Mouse (Mus musculus) kidney, embryonic 15.5 days (tissue): ENCODE data around the gene Scn1a. TPM values are rescaled to one million over a fixed set of nuclear protein-coding genes. Genes with fewer than 3 reads are reported as not detected.
A peak's percentile ranks its signal among the peaks of the same experiment; 100 is the strongest.

ENCODE experiments used
- ATAC-seq: fragments of 200-750 bp; cut with Nextera tagmentation; replicated peaks from 2 replicates; pipeline ENCODE4 v1.8.0; 2017; ENCODE audit warnings: moderate TSS enrichment; ENCODE audit not compliant: low FRiP score
- H3K27ac ChIP-seq: fragments of 300-500 bp; sonication (generic); 2 replicates; pipeline ENCODE4 v1.5.1; 2015; ENCODE audit warnings: mild to moderate bottlenecking, inconsistent platforms
- H3K27me3 ChIP-seq: fragments of 300-500 bp; sonication (generic); 2 replicates; pipeline ENCODE4 v1.6.1; 2015; ENCODE audit warnings: inconsistent platforms
- H3K36me3 ChIP-seq: fragments of 300-500 bp; sonication (generic); 2 replicates; pipeline ENCODE4 v1.6.1; 2015; ENCODE audit warnings: inconsistent platforms
- H3K4me1 ChIP-seq: fragments of 300-500 bp; sonication (generic); 2 replicates; pipeline ENCODE4 v1.6.1; 2015; ENCODE audit warnings: inconsistent platforms
- H3K4me2 ChIP-seq: fragments of 300-500 bp; sonication (generic); 2 replicates; pipeline ENCODE4 v1.6.1; 2015; ENCODE audit warnings: moderate library complexity, mild to moderate bottlenecking, inconsistent platforms
- H3K4me3 ChIP-seq: fragments of 300-500 bp; sonication (generic); replicated peaks from 2 replicates; pipeline ENCODE4 v1.5.1; 2015; ENCODE audit warnings: mild to moderate bottlenecking, inconsistent platforms
- H3K9ac ChIP-seq: fragments of 300-500 bp; sonication (generic); 2 replicates; pipeline ENCODE4 v1.6.1; 2015; ENCODE audit warnings: mild to moderate bottlenecking, inconsistent platforms
- H3K9me3 ChIP-seq: fragments of 300-500 bp; sonication (generic); replicated peaks from 2 replicates; pipeline ENCODE4 v1.6.1; 2016; ENCODE audit warnings: inconsistent platforms
- WGBS: fragments of 180-500 bp; shearing (Covaris S2); methylation state at CpG from one replicate; pipeline ENCODE4 v1.1.7; 2015; ENCODE audit warnings: mixed read lengths; 5-methylcytosine and 5-hydroxymethylcytosine counted together
- polyA plus RNA-seq: library from polyadenylated mRNA; unstranded; fragments of >200 nt; fragmentation: Nextera tagmentation; extraction: Ambion mirVana; gene quantifications from 2 replicates; pipeline ENCODE4 v1.2.1, GENCODE M21; 2015

Gene Scn1a
- polyA plus RNA-seq, result 1.3 and 1.4 TPM in 2 replicates

- H3K4me2 ChIP-seq, result peak within 1 kb of the TSS; percentile 55
- H3K9ac ChIP-seq, result no peak within 1 kb of the TSS
- H3K4me1 ChIP-seq, result peaks cover 14% of the 10 kb centered on the region
- peak within 1 kb of the TSS; percentile 25 for H3K4me3 ChIP-seq
- 4% methylated on average over 7 of the region's 7 CpGs for WGBS
- H3K36me3 ChIP-seq, result no peaks in the 10 kb centered on the region
- 0 out of 2 replicates have a peak, but pooled peaks cover 3% of the 10 kb centered on the region for H3K27me3 ChIP-seq
- H3K27ac ChIP-seq, result no peak within 1 kb of the TSS
- no peaks in the 10 kb centered on the region for H3K9me3 ChIP-seq
- ATAC-seq, result no peak
These were observed at the start of gene Scn1a for GRCm38 (mm10) chr2:66440711-66441110. Gene Scn1a (minus strand): TSS chr2:66440840.

DNA sequence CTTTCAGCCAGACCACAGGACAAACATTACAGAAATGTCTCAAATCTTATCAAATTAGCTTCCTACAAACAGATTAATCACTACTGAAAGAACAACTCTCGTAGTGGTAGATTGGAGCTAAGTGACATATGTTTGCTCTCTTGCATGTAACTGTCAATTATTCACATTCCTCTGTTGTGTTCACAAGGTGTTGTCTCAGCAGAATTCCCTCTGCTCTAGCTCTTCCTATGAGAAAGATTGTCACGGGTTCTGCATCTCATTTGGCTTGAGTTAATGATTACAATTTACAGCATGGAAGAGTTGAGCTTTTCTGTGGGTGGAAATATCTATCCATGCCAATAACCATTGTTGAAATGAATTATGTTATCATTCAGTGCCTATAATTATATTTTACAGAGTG, 37.8 kb upstream of the Scn1a start:
- H3K36me3 ChIP-seq, result no peaks in the 10 kb centered on the region
- no peaks in the 10 kb centered on the region for H3K27me3 ChIP-seq
- no peaks in the 10 kb centered on the region for H3K4me1 ChIP-seq
- ATAC-seq, result peak; percentile 66; the same call in 1 of the 2 replicates
- 52% methylated on average over 2 of the region's 2 CpGs for WGBS
- no peaks in the 10 kb centered on the region for H3K9me3 ChIP-seq
- H3K27ac ChIP-seq, result no peak overlapping the region
- H3K4me2 ChIP-seq, result no peak overlapping the region
- no peak overlapping the region for H3K9ac ChIP-seq
- H3K4me3 ChIP-seq, result no peak overlapping the region

DNA sequence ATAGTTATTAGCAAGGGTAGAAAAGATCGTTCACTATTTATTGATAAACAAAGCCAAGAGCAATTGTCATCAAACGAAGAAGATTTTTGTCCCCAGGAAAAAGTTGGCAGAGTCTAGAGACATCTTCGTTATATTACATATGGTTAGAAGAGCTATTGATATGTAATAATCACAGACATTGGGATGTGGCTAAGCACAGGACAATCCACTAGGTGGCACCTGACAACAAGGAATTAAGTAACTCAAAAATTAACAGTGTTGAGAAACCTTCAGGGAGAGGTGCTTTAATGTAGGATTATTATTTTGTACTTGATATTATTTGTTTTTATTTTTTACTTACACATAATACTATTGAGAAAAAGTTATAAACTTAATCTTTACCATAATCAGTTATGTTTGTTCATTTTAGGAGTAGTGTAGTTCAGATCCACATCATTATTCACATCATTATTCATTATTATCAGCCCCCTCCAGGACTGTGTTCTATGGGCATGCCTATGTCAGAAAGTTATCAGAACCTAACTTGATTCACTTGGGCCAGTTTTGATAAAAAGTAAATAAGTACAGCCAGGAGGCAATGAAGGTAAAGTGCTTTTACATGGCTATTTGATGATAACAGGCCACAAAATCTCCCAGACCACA, 32.7 kb upstream of the Scn1a start:
- Histone ChIP-seq H3K9me3 (no peaks in the 10 kb centered on the region), H3K36me3 (no peaks in the 10 kb centered on the region), H3K4me1 (no peaks in the 10 kb centered on the region), H3K27ac (no peak overlapping the region), H3K4me3 (no peak overlapping the region), H3K4me2 (no peak overlapping the region), H3K27me3 (no peaks in the 10 kb centered on the region), H3K9ac (no peak overlapping the region)
- ATAC-seq, result no peak
- WGBS, result 49% methylated on average over 3 of the region's 3 CpGs

GRCm38 (mm10) chr2:66465484-66465883, 24.8 kb upstream of the Scn1a start:
- H3K4me2 ChIP-seq, result no peak overlapping the region
- no peaks in the 10 kb centered on the region for H3K27me3 ChIP-seq
- peak overlapping the region; percentile 63; the same call in 1 of the 2 replicates for H3K27ac ChIP-seq
- H3K4me3 ChIP-seq, result no peak overlapping the region
- 26% methylated on average over 3 of the region's 3 CpGs for WGBS
- H3K36me3 ChIP-seq, result no peaks in the 10 kb centered on the region
- H3K9ac ChIP-seq, result no peak overlapping the region
- H3K4me1 ChIP-seq, result no peaks in the 10 kb centered on the region
- no peaks in the 10 kb centered on the region for H3K9me3 ChIP-seq
- peak; percentile 63 for ATAC-seq

- Histone ChIP-seq H3K4me3 (no peak overlapping the region), H3K27ac (peak overlapping the region; percentile 63), H3K27me3 (no peaks in the 10 kb centered on the region), H3K9me3 (no peaks in the 10 kb centered on the region), H3K36me3 (no peaks in the 10 kb centered on the region), H3K4me1 (no peaks in the 10 kb centered on the region), H3K4me2 (no peak overlapping the region), H3K9ac (no peak overlapping the region)
- ATAC-seq, result peak; percentile 87
- WGBS, result 35% methylated on average over 2 of the region's 2 CpGs
These were observed 24.3 kb upstream of the Scn1a start for GRCm38 (mm10) chr2:66464874-66465458.

DNA sequence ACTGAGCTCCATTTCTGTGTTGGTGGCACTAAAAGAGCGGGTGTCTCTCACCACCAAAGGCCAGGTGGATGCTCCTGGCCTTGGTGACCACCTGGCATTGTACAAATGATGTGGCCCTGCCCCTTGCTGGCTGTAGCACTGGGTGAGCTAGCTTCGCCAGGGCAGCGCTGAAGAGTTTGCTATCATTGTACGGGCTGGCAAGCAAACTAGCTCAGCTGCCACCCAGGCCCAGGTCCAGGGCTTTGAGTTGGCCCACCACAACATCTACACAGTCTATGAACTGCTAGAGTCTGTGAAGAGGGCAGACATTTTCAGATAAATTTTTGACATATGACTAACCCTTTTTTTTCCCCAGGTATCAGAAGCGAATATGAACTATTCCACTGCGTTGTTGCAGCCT, 23.3 kb upstream of the Scn1a start:
- Histone ChIP-seq H3K27ac (no peak overlapping the region), H3K9ac (no peak overlapping the region), H3K4me1 (no peaks in the 10 kb centered on the region), H3K9me3 (no peaks in the 10 kb centered on the region), H3K27me3 (no peaks in the 10 kb centered on the region), H3K36me3 (no peaks in the 10 kb centered on the region), H3K4me3 (no peak overlapping the region), H3K4me2 (no peak overlapping the region)
- WGBS, result 92% methylated on average over 6 of the region's 6 CpGs
- ATAC-seq, result no peak

DNA sequence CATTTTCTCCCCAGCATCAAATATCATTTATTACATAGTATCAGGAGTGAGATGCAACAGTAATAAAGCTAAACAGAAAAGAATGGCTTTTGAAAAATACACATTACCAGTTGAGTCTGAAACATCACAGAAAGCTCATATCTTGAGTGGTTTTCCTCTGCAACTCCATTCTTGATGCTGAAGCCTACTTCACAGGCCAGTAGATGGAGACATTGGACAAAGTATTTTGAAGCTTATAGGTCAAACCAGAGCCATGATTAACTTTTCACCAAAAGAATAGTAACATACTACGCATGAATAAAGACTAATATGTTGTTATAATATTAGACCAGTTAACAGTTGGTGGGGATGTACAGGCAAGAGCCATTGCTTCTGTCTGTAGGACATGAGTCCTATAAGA, 21.8 kb upstream of the Scn1a start:
- Histone ChIP-seq H3K36me3 (no peaks in the 10 kb centered on the region), H3K9me3 (no peaks in the 10 kb centered on the region), H3K27me3 (no peaks in the 10 kb centered on the region), H3K4me1 (no peaks in the 10 kb centered on the region), H3K27ac (no peak overlapping the region), H3K4me3 (no peak overlapping the region), H3K9ac (no peak overlapping the region), H3K4me2 (no peak overlapping the region)
- WGBS, result 88% methylated on average over 1 of the region's 1 CpGs
- no peak for ATAC-seq

DNA sequence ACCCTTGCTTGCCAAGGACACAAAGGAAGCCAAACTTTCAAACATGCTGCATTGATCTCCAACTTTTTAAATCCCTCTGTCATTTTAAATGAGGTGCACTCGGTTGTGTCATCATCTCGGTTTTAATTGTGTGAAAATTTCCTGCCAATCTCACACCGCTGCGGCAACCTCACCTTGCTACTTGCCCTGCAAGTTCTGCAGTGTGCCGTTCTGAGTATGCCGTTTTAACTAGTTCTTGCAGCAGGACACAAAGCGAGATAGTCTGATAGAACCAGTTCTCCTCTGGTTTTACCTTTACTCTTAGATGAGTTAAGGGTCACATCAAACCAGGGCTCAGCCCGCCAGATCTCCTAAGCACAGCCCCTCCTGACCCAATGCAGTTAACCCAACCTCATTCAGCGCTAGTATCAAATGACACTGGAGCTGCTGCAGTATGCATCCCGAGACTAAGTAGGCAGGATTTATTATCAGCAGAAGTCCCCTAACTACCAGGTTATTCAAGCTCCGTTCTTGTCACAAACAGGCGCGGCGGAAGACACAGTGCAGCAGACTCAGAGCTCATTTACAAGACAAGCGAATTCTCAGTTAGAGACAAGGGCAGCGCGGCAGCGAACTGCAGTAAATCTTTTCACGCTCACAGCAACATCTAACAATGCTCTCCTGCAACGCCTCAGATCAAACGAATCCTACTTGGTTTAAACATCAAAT, 722 bp downstream of the Scn1a start:
- Histone ChIP-seq H3K36me3 (no peaks in the 10 kb centered on the region), H3K9me3 (no peaks in the 10 kb centered on the region), H3K27ac (no peak overlapping the region), H3K4me3 (peak overlapping the region; percentile 25), H3K4me2 (peak overlapping the region; percentile 55), H3K27me3 (0 out of 2 replicates have a peak, but pooled peaks cover 3% of the 10 kb centered on the region), H3K4me1 (peaks cover 14% of the 10 kb centered on the region), H3K9ac (no peak overlapping the region)
- 6% methylated on average over 21 of the region's 21 CpGs for WGBS
- ATAC-seq, result peak; percentile 90

DNA sequence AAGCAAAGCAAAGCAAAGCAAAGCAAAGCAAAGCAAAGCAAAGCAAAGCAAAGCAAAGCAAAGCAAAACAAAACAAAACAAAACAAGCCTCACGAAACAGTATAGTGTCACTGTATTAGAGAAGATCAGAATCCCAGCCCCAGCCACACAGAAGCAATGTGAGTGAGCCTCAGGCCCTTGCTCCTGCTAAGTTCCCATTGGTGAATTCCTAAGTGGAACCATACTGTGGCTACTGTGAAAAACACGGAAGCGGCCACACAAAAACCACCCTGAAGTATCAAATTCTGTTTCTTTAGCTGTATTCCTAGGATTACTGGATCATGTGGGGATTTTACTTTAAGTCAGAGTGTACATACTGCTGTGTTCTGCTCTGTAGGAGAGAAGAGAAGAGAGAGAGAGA, 4.4 kb downstream of the Scn1a start:
- 47% methylated on average over 3 of the region's 3 CpGs for WGBS
- ATAC-seq, result no peak
- H3K9me3 ChIP-seq, result no peaks in the 10 kb centered on the region
- no peak overlapping the region for H3K9ac ChIP-seq
- H3K27me3 ChIP-seq, result 0 out of 2 replicates have a peak, but pooled peaks cover 3% of the 10 kb centered on the region
- no peak overlapping the region for H3K4me2 ChIP-seq
- H3K4me1 ChIP-seq, result peaks cover 14% of the 10 kb centered on the region
- H3K36me3 ChIP-seq, result no peaks in the 10 kb centered on the region
- no peak overlapping the region for H3K27ac ChIP-seq
- no peak overlapping the region for H3K4me3 ChIP-seq

DNA sequence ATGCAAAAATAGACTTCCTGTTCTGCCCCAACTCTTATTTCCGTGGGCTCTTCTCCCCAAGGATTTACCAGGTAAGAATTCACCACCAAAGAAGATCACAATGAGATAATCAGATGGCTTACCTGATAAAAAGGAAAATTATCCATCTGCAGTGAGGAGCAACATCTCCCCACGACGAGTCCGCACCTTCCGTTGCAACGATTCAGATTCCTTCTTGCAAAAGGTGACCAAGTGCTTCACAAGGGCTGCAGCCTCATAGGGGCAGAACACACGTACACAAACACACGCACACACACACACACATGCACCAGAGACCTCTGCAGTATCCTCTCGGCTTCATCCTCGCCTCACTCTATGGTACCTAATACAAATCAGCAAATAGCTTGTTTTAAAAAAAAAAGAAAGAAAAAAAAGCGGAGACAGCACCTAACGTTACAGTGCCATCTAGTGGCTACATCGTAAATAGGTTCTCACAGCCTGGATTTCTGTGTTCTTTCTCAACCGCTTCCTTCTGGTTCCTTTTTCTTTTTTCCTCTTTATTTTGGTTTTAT, 30.8 kb downstream of the Scn1a start:
- ATAC-seq, result peak; percentile 81
- H3K27me3 ChIP-seq, result peaks cover 15% of the 10 kb centered on the region; the same call in 1 of the 2 replicates
- no peaks in the 10 kb centered on the region for H3K9me3 ChIP-seq
- H3K4me1 ChIP-seq, result peaks cover 11% of the 10 kb centered on the region
- H3K36me3 ChIP-seq, result no peaks in the 10 kb centered on the region
- H3K4me3 ChIP-seq, result peak overlapping the region; percentile 51
- no peak overlapping the region for H3K9ac ChIP-seq
- peak overlapping the region; percentile 88 for H3K4me2 ChIP-seq
- under 1% methylated on average over 14 of the region's 14 CpGs for WGBS
- H3K27ac ChIP-seq, result no peak overlapping the region

DNA sequence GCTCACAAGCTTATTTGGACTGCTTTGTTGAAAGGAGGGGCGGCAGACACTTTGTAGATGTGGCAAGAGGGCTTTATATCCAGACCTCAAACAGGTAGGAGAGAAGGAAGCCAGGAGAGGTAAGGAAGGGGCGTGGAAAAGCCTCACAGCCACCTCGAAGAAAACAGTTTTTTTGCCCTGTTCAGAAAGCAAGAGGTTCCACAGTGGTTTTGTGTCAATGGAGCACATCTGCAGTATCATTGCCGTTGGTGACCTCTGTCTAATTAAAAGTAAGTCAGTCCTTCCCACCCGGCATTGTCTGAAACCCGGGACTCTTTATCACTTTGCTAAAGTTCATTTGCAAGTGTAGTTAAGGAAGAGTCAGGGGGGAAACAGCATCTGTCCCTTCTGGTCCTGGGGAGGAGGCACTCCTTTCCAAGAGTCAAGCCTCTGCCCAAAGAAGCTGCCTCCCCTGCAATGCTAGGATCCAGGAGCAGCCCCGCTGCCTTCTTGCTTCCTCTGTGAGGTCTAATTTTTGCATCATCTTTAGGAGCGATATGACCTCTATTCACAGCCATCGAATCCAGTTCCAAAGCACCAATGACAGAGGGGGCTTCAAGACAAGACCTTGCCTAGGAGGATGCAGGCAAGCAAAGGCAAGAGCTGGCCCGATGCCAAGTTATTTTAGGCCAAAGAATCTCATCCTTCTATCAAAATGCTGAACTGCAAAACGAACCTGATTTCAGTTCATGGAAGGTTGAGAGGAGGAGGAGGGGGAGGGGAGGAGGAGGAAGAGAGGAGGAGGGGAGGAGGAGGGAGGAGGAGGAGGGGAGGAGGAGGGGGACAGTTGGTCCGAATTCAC, 31.5 kb downstream of the Scn1a start:
- H3K4me2 ChIP-seq, result peak overlapping the region; percentile 88
- 8% methylated on average over 12 of the region's 12 CpGs for WGBS
- no peak overlapping the region for H3K9ac ChIP-seq
- H3K27ac ChIP-seq, result no peak overlapping the region
- no peaks in the 10 kb centered on the region for H3K9me3 ChIP-seq
- peak overlapping the region; percentile 51 for H3K4me3 ChIP-seq
- peaks cover 15% of the 10 kb centered on the region; the same call in 1 of the 2 replicates for H3K27me3 ChIP-seq
- H3K36me3 ChIP-seq, result no peaks in the 10 kb centered on the region
- peak; percentile 52 for ATAC-seq
- H3K4me1 ChIP-seq, result peaks cover 11% of the 10 kb centered on the region
